Mouse (Mus musculus) intestine, embryonic 14.5 days (tissue): ENCODE measurements around the gene 4933411K16Rik. TPM values are rescaled to one million over a fixed set of nuclear protein-coding genes. Genes with fewer than 3 reads are reported as not detected.

Source experiments
- ATAC-seq: fragments of 200-750 bp; cut with Nextera tagmentation; replicated peaks from 2 replicates; pipeline ENCODE4 v1.8.0; 2017; ENCODE audit warnings: low read depth, moderate number of reproducible peaks, moderate TSS enrichment, moderate library complexity; ENCODE audit not compliant: low FRiP score, low TSS enrichment
- DNase-seq: peaks from one replicate; pipeline ENCODE4 v3.0.0-alpha.2; 2018; ENCODE audit warnings: low spot score
- H3K27ac ChIP-seq: fragments of 300-500 bp; sonication (generic); 2 replicates; pipeline ENCODE4 v1.5.1; 2014; ENCODE audit warnings: low read depth, mild to moderate bottlenecking, control low read depth
- H3K27me3 ChIP-seq: fragments of 300-500 bp; sonication (generic); replicated peaks from 2 replicates; pipeline ENCODE4 v1.6.1; 2014; ENCODE audit warnings: low read length, control low read depth; ENCODE audit not compliant: control insufficient read depth, insufficient read depth
- H3K36me3 ChIP-seq: fragments of 300-500 bp; sonication (generic); 2 replicates; pipeline ENCODE4 v1.6.1; 2014; ENCODE audit warnings: low read length, control low read depth; ENCODE audit not compliant: control insufficient read depth, insufficient read depth
- H3K4me1 ChIP-seq: fragments of 300-500 bp; sonication (generic); replicated peaks from 2 replicates; pipeline ENCODE4 v1.6.1; 2014; ENCODE audit warnings: low read length, control low read depth, mixed read lengths; ENCODE audit not compliant: control insufficient read depth, insufficient read depth
- H3K4me2 ChIP-seq: fragments of 300-500 bp; sonication (generic); 2 replicates; pipeline ENCODE4 v1.6.1; 2014; ENCODE audit warnings: low read length
- H3K4me3 ChIP-seq: fragments of 300-500 bp; sonication (generic); 2 replicates; pipeline ENCODE4 v1.5.1; 2014; ENCODE audit warnings: low read depth, low read length, control low read depth, mixed read lengths
- H3K9ac ChIP-seq: fragments of 300-500 bp; sonication (generic); 2 replicates; pipeline ENCODE4 v1.6.1; 2014; ENCODE audit warnings: mild to moderate bottlenecking, low read length
- H3K9me3 ChIP-seq: fragments of 300-500 bp; sonication (generic); 2 replicates; pipeline ENCODE4 v1.6.1; 2016; ENCODE audit warnings: low read length, control low read depth; ENCODE audit not compliant: control insufficient read depth
- WGBS: fragments of 180-500 bp; shearing (Covaris S2); extraction: QIAGEN DNeasy Blood & Tissue Kit; methylation state at CpG from one replicate; pipeline ENCODE4 v1.1.7; 2014; 5-methylcytosine and 5-hydroxymethylcytosine counted together
- polyA plus RNA-seq: library from polyadenylated mRNA; unstranded; fragments of >200 nt; fragmentation: Nextera tagmentation; extraction: Ambion mirVana; gene quantifications from 2 replicates; pipeline ENCODE4 v1.2.1, GENCODE M21; 2014

Gene 4933411K16Rik
- polyA plus RNA-seq, 1 experiment from 2014 or later = not detected

DNA sequence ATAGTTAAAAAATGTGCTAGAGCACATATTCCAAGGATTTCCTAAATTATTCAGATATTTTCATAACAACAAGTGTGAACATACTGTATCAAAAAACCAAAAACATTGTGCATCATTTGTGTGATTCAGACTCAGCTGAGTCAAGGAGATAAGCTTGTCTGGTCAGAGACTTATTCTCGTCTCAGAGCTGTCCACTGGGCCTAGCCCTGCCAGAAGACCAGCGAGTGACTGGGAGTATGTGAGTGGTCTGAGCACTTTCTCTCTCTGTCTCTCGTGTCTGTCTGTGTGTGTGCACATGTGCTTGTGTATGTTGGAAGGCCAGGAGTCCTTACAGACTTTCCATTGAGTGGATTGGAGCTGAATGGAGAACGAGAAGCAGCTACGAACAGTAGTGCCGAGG, 37.0 kb upstream of the 4933411K16Rik start:
- no peak overlapping the region for H3K4me3 ChIP-seq
- 80% methylated on average over 6 of the region's 6 CpGs for WGBS
- no peak overlapping the region for H3K27ac ChIP-seq
- no peaks in the 10 kb centered on the region for H3K27me3 ChIP-seq
- no peak overlapping the region for H3K9ac ChIP-seq
- no peak for DNase-seq
- H3K36me3 ChIP-seq = no peaks in the 10 kb centered on the region
- no peak for ATAC-seq
- no peak overlapping the region for H3K4me2 ChIP-seq
- no peaks in the 10 kb centered on the region for H3K9me3 ChIP-seq
- H3K4me1 ChIP-seq = peaks cover 3% of the 10 kb centered on the region; the same call in 1 of the 2 replicates

GRCm38 (mm10) chr19:42016251-42016650, 35.8 kb upstream of the 4933411K16Rik start:
- ATAC-seq (no peak), DNase-seq (no peak)
- H3K4me2 ChIP-seq = no peak overlapping the region
- H3K4me3 ChIP-seq = no peak overlapping the region
- no peaks in the 10 kb centered on the region for H3K9me3 ChIP-seq
- H3K9ac ChIP-seq = no peak overlapping the region
- no peak overlapping the region for H3K27ac ChIP-seq
- H3K4me1 ChIP-seq = peaks cover 3% of the 10 kb centered on the region; the same call in 1 of the 2 replicates
- H3K36me3 ChIP-seq = no peaks in the 10 kb centered on the region
- H3K27me3 ChIP-seq = no peaks in the 10 kb centered on the region
- 81% methylated on average over 4 of the region's 4 CpGs for WGBS

DNA sequence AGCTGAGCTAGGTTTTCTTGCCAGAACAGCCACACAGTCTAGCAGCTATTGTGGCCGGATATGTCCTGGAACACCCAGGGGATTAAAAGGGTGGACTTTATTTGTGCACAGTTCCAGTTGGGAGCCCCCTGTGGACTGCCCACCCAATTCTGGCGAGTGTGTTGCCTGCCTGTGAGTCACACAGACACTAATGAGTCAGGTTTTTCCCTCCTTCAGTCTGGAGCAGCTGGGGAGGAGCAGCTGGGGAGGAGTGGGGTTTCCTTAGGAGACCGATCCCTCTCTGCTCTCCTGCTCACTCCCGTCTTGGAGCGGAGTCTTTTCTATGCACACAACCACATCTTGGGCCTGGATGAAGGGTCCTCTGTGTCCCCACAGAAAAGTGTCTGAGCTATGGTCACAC, 35.2 kb upstream of the 4933411K16Rik start:
- no peak overlapping the region for H3K4me2 ChIP-seq
- no peak overlapping the region for H3K4me3 ChIP-seq
- H3K9ac ChIP-seq = no peak overlapping the region
- WGBS = 74% methylated on average over 5 of the region's 5 CpGs
- H3K9me3 ChIP-seq = no peaks in the 10 kb centered on the region
- DNase-seq (no peak), ATAC-seq (no peak)
- H3K27ac ChIP-seq = peak overlapping the region; percentile 44
- no peaks in the 10 kb centered on the region for H3K27me3 ChIP-seq
- H3K36me3 ChIP-seq = no peaks in the 10 kb centered on the region
- H3K4me1 ChIP-seq = peaks cover 3% of the 10 kb centered on the region; the same call in 1 of the 2 replicates

GRCm38 (mm10) chr19:42017399-42018247, 34.4 kb upstream of the 4933411K16Rik start:
- Histone ChIP-seq H3K9ac (no peak overlapping the region), H3K27me3 (no peaks in the 10 kb centered on the region), H3K9me3 (no peaks in the 10 kb centered on the region), H3K4me1 (peaks cover 3% of the 10 kb centered on the region; the same call in 1 of the 2 replicates), H3K4me2 (no peak overlapping the region), H3K27ac (peak overlapping the region; percentile 44), H3K4me3 (no peak overlapping the region), H3K36me3 (no peaks in the 10 kb centered on the region)
- 58% methylated on average over 8 of the region's 8 CpGs for WGBS
- DNase-seq (no peak), ATAC-seq (0 out of 2 replicates have a peak, but pooled peaks have one; percentile 36)

- Histone ChIP-seq H3K4me3 (no peak overlapping the region), H3K36me3 (no peaks in the 10 kb centered on the region), H3K27me3 (no peaks in the 10 kb centered on the region), H3K27ac (peak overlapping the region; percentile 44; the same call in 1 of the 2 replicates), H3K4me2 (no peak overlapping the region), H3K4me1 (peaks cover 3% of the 10 kb centered on the region; the same call in 1 of the 2 replicates), H3K9me3 (no peaks in the 10 kb centered on the region), H3K9ac (no peak overlapping the region)
- no peak for ATAC-seq
- no peak for DNase-seq
- WGBS = 47% methylated on average over 4 of the region's 4 CpGs
Observed at GRCm38 (mm10) chr19:42019011-42019522, 33.0 kb upstream of the 4933411K16Rik start.

GRCm38 (mm10) chr19:42021681-42022541, 30.1 kb upstream of the 4933411K16Rik start:
- no peak for DNase-seq
- no peak for ATAC-seq
- WGBS = 80% methylated on average over 10 of the region's 10 CpGs
- Histone ChIP-seq H3K4me3 (no peak overlapping the region), H3K27me3 (no peaks in the 10 kb centered on the region), H3K9me3 (no peaks in the 10 kb centered on the region), H3K4me1 (peaks cover 3% of the 10 kb centered on the region; the same call in 1 of the 2 replicates), H3K4me2 (no peak overlapping the region), H3K9ac (no peak overlapping the region), H3K27ac (no peak overlapping the region), H3K36me3 (no peaks in the 10 kb centered on the region)

DNA sequence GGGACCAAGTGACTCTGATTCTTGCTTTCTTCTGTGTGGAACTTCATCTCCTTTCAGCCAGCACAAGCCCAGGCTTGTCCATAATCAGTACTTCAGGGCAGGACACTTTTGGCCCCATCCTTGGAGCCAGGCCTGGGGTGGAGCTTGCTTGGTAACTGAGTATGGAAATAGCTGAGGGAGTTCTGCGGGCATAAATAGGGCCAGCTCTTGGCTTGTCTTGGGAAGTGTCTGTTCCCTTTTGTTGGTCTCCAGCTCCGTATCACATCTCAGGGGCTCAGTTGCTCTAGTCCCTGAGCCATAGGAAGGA, 29.6 kb upstream of the 4933411K16Rik start:
- H3K27ac ChIP-seq = no peak overlapping the region
- WGBS = 75% methylated on average over 2 of the region's 2 CpGs
- no peak overlapping the region for H3K4me3 ChIP-seq
- no peak overlapping the region for H3K9ac ChIP-seq
- H3K27me3 ChIP-seq = no peaks in the 10 kb centered on the region
- ATAC-seq (no peak), DNase-seq (no peak)
- H3K4me2 ChIP-seq = no peak overlapping the region
- no peaks in the 10 kb centered on the region for H3K9me3 ChIP-seq
- no peaks in the 10 kb centered on the region for H3K36me3 ChIP-seq
- H3K4me1 ChIP-seq = 0 out of 2 replicates have a peak, but pooled peaks cover under 1% of the 10 kb centered on the region

- H3K4me3 ChIP-seq = no peak overlapping the region
- peak; percentile 68; the same call in 1 of the 2 replicates for ATAC-seq
- no peaks in the 10 kb centered on the region for H3K4me1 ChIP-seq
- H3K27me3 ChIP-seq = no peaks in the 10 kb centered on the region
- no peaks in the 10 kb centered on the region for H3K9me3 ChIP-seq
- no peak overlapping the region for H3K4me2 ChIP-seq
- H3K9ac ChIP-seq = no peak overlapping the region
- H3K27ac ChIP-seq = no peak overlapping the region
- H3K36me3 ChIP-seq = no peaks in the 10 kb centered on the region
- DNase-seq = peak; percentile 90
- under 1% methylated on average over 5 of the region's 5 CpGs for WGBS
Observed at GRCm38 (mm10) chr19:42026158-42026557, 25.9 kb upstream of the 4933411K16Rik start.
